10 mouse cellular contexts compared by ENCODE assay signal in genomic region chr11:117267828-117268227, GRCm38 (mm10).
DNase-seq lines count a peak whose midpoint lies in the region; ATAC-seq lines count a peak whose summit lies in the region.
"Had no signal": no experiment of that assay in that cellular context is flagged by ENCODE, and none has a peak within 500 bp of the region (broad histone marks: within the 10 kb centered on the region; RNA-seq: fewer than 3 reads in every experiment).

No protein-coding gene starts in this region.

- H3K27me3 ChIP-seq in megakaryocyte, embryonic 14.5 days (replicated peaks): peaks cover 82% of the 10 kb centered on the region
- H3K27me3 ChIP-seq in forebrain, embryonic 16.5 days (replicated peaks; ENCODE audit: control insufficient read depth, insufficient read depth, low read length): no peaks in the 10 kb centered on the region
- no peaks in the 10 kb centered on the region for H3K27me3 ChIP-seq in limb, embryonic 13.5 days
- H3K27me3 ChIP-seq in stomach, embryonic 15.5 days (replicated peaks): no peaks in the 10 kb centered on the region

- peaks cover 78% of the 10 kb centered on the region for H3K4me1 ChIP-seq in megakaryocyte, embryonic 14.5 days
- peaks cover 51% of the 10 kb centered on the region for H3K4me1 ChIP-seq in forebrain, embryonic 16.5 days (replicated peaks; ENCODE audit: control insufficient read depth, insufficient read depth, low read length)
- peaks cover 80% of the 10 kb centered on the region for H3K4me1 ChIP-seq in limb, embryonic 13.5 days
- peaks cover 53% of the 10 kb centered on the region for H3K4me1 ChIP-seq in stomach, embryonic 15.5 days

- no peak for DNase-seq in spleen, postnatal 14 days (ENCODE audit: low spot score in 2 of 2)
- DNase-seq in urinary bladder, postnatal 25 days (ENCODE audit: low spot score): no peak
- DNase-seq in ovary, adult 18-20 months (ENCODE audit: low spot score): no peak
- DNase-seq: cerebellum, adult 9-10 months; right cerebral cortex, postnatal 14 days had no signal

- H3K27ac ChIP-seq in forebrain, embryonic 16.5 days (ENCODE audit: low read length): no peak overlapping the region
- H3K27ac ChIP-seq in limb, embryonic 13.5 days: peak overlapping the region; percentile 74
- peak overlapping the region; percentile 88 for H3K27ac ChIP-seq in stomach, embryonic 15.5 days

- no peak for ATAC-seq in megakaryocyte, adult 5-6 weeks (ENCODE audit: poor library complexity, severe bottlenecking)
- no peak for ATAC-seq in forebrain, embryonic 16.5 days
- ATAC-seq in limb, embryonic 13.5 days (ENCODE audit: low FRiP score, low read depth): no peak
- ATAC-seq in stomach, embryonic 15.5 days (ENCODE audit: insufficient read depth, low FRiP score, low read depth): no peak

- H3K4me2 ChIP-seq in forebrain, embryonic 16.5 days (ENCODE audit: low read length): peak overlapping the region; percentile 83
- H3K4me2 ChIP-seq in limb, embryonic 13.5 days (replicated peaks): peak overlapping the region; percentile 89
- peak overlapping the region; percentile 81 for H3K4me2 ChIP-seq in stomach, embryonic 15.5 days

- WGBS in forebrain, embryonic 16.5 days: 19% methylated on average over 4 of the region's 4 CpGs
- 11% methylated on average over 4 of the region's 4 CpGs for WGBS in limb, embryonic 13.5 days
- 6% methylated on average over 4 of the region's 4 CpGs for WGBS in stomach, embryonic 15.5 days

- no peaks in the 10 kb centered on the region for H3K9me3 ChIP-seq in megakaryocyte, embryonic 14.5 days
- H3K9me3 ChIP-seq in forebrain, embryonic 16.5 days (ENCODE audit: control insufficient read depth, low read length): no peaks in the 10 kb centered on the region
- H3K9me3 ChIP-seq in limb, embryonic 13.5 days: no peaks in the 10 kb centered on the region
- H3K9me3 ChIP-seq in stomach, embryonic 15.5 days: no peaks in the 10 kb centered on the region

- peak overlapping the region; percentile 60 for H3K4me3 ChIP-seq in megakaryocyte, embryonic 14.5 days (replicated peaks)
- peak overlapping the region; percentile 58 for H3K4me3 ChIP-seq in forebrain, embryonic 16.5 days (replicated peaks; ENCODE audit: low read length)
- peak overlapping the region; percentile 87 for H3K4me3 ChIP-seq in limb, embryonic 13.5 days
- H3K4me3 ChIP-seq in stomach, embryonic 15.5 days (replicated peaks): peak overlapping the region; percentile 72

- H3K9ac ChIP-seq in forebrain, embryonic 16.5 days (replicated peaks; ENCODE audit: low read depth, low read length): no peak overlapping the region
- H3K9ac ChIP-seq in limb, embryonic 13.5 days: peak overlapping the region; percentile 91
- peak overlapping the region; percentile 19; the same call in 1 of the 2 replicates for H3K9ac ChIP-seq in stomach, embryonic 15.5 days

- no peaks in the 10 kb centered on the region for H3K36me3 ChIP-seq in megakaryocyte, embryonic 14.5 days (replicated peaks; ENCODE audit: low read length)
- H3K36me3 ChIP-seq in forebrain, embryonic 16.5 days (ENCODE audit: control insufficient read depth, insufficient read depth): no peaks in the 10 kb centered on the region
- peaks cover 8% of the 10 kb centered on the region for H3K36me3 ChIP-seq in limb, embryonic 13.5 days
- no peaks in the 10 kb centered on the region for H3K36me3 ChIP-seq in stomach, embryonic 15.5 days
